ENCODE assay signal across 17 mouse cellular contexts in the genomic region with DNA sequence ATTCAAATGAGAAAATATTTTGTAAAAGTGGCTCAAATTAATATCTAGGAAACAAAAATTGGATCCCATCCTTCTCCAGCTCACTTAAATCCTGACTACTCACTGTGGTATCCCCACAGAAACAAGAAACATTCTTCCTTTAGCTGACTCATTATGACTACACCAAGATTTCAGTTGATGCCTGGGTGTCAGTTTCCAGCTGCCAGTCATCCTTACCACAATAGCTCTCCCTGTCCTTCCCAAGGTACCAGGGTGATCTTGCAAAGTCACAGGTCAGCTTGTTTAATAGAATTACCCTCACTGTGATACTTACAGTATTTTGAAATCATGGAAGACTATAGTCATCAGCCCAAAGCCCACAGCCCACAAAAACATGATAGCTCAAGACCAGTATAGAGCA. TPM values are rescaled to one million over a fixed set of nuclear protein-coding genes. Genes with fewer than 3 reads are reported as not detected.
"Had no signal": no experiment of that assay in that cellular context is flagged by ENCODE, and none has a peak within 500 bp of the region (broad histone marks: within the 10 kb centered on the region; RNA-seq: fewer than 3 reads in every experiment).

No protein-coding gene starts in this region.

- H3K4me3 ChIP-seq: limb, embryonic 13.5 days; midbrain, embryonic 12.5 days had no signal

- H3K27me3 ChIP-seq: limb, embryonic 13.5 days; midbrain, embryonic 12.5 days had no signal

- ATAC-seq: lung, postnatal 0 days; midbrain, embryonic 16.5 days had no signal

- H3K36me3 ChIP-seq: limb, embryonic 13.5 days; midbrain, embryonic 12.5 days had no signal

- H3K9me3 ChIP-seq: limb, embryonic 13.5 days; midbrain, embryonic 12.5 days had no signal

- H3K27ac ChIP-seq: limb, embryonic 13.5 days; liver, embryonic 14.5 days; midbrain, embryonic 12.5 days had no signal

- H3K4me2 ChIP-seq: limb, embryonic 13.5 days; midbrain, embryonic 12.5 days had no signal

- H3K4me1 ChIP-seq: limb, embryonic 13.5 days; midbrain, embryonic 12.5 days had no signal

- DNase-seq: kidney, postnatal 14 days; left cerebral cortex, postnatal 4 days; lung, adult 2 months; lung, postnatal 4 days; right cerebral cortex, postnatal 4 days; spleen, adult 18-20 months; thymus, adult 18-20 months; thymus, postnatal 14 days had no signal

- H3K9ac ChIP-seq: limb, embryonic 13.5 days; liver, embryonic 14.5 days; midbrain, embryonic 12.5 days had no signal

RNA-seq across cellular contexts. Expression of a gene that starts 51.4 kb away (rescaled TPM):
- total RNA-seq: megakaryocyte-erythroid progenitor cell, adult 5-6 weeks had no signal
- polyA plus RNA-seq: kidney, embryonic 14.5 days; limb, embryonic 13.5 days; midbrain, embryonic 12.5 days; stomach, embryonic 14.5 days had no signal

RNA-seq across cellular contexts. Expression of a gene that starts 54.9 kb away (rescaled TPM):
- total RNA-seq: liver, adult 2 months had no signal
- polyA plus RNA-seq: liver, adult 2 months had no signal
